Mouse (Mus musculus) ovary, postnatal 14 days (tissue): Measurements from ENCODE around the gene Gm904.
"Not testable (repeated sequence)": the region's sequence is repeated elsewhere in the genome, so short reads cannot be mapped to it uniquely, and the experiment has no call there.

Experiments used
- DNase-seq: peaks from one replicate; pipeline ENCODE4 v3.0.0; 2022; ENCODE audit warnings: low spot score

Gm904 gene

DNA sequence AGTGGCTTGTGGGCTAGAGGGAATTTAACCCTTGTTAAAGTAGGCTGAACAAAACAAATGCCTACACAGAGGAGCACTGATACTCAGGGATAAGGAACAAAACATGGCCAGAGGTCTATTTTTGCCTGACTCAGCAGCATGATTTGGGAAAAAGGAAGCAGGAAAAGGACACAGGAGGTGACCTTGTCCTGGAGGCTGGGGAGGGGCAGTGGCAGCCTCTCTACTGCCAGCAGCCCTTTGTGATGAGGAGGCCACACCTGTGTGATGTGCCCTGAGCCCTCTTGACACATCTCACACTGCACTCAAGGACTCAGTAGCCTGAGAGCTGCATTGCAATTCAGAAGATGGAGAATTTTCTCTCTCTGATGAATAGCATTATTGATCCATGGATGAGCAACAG is at the start of gene Gm904:
TSS of gene Gm904 (plus strand) at position 301 of the 400 bp plus-strand sequence.
- DNase-seq = not testable (repeated sequence)

GRCm38 (mm10) chr13:50648771-50649170 is 5.7 kb downstream of the Gm904 start:
- DNase-seq = not testable (repeated sequence)
